Mouse (Mus musculus) spleen, adult 2 months (tissue): ENCODE data around the gene Klc2.

Experiments
- CTCF ChIP-seq: fragments of 200-500 bp; IDR thresholded peaks from 2 replicates; pipeline ENCODE4 v1.5.1; 2011; ENCODE audit warnings: mild to moderate bottlenecking, inconsistent platforms; ENCODE audit not compliant: insufficient read depth, insufficient read length, insufficient replicate concordance; ENCODE audit errors: extremely low read depth
- POLR2A ChIP-seq: fragments of 200-500 bp; IDR thresholded peaks from 2 replicates; pipeline ENCODE4 v1.6.1; 2011; ENCODE audit warnings: low read depth, low read length, inconsistent platforms

- TF ChIP-seq CTCF: peak; percentile 77; the same call in 1 of the 2 replicates
- TF ChIP-seq POLR2A: no peak; the same call in 1 of the 2 replicates
Observed at GRCm38 (mm10) chr19:5117494-5118383, 621 bp downstream of the Klc2 start.
